Mouse (Mus musculus): ENCODE data around the gene Krtap5-1. TPM values are rescaled to one million over a fixed set of nuclear protein-coding genes. Genes with fewer than 3 reads are reported as not detected.
"Not testable (repeated sequence)": the region's sequence is repeated elsewhere in the genome, so short reads cannot be mapped to it uniquely, and the experiment has no call there.

Krtap5-1 gene
- polyA plus RNA-seq, 1 experiment from 2014 or later = not detected

GRCm38 (mm10) chr7:142285130-142285835 is 11.6 kb downstream of the Krtap5-1 start:
- peaks cover 12% of the 10 kb centered on the region for H3K4me1 ChIP-seq (ENCODE audit: control insufficient read depth, insufficient read depth, low read length)
- H3K36me3 ChIP-seq (ENCODE audit: control insufficient read depth, insufficient read depth, low read length) = no peaks in the 10 kb centered on the region
- peak overlapping the region; percentile 55 for H3K4me3 ChIP-seq (ENCODE audit: low read depth, low read length)
- WGBS (ENCODE audit: insufficient replicate concordance) = 19% methylated on average over 23 of the region's 23 CpGs
- H3K27ac ChIP-seq (ENCODE audit: low read depth, low read length) = no peak overlapping the region
- peak overlapping the region; percentile 94 for H3K4me2 ChIP-seq
- peak overlapping the region; percentile 85; the same call in 1 of the 2 replicates for H3K9ac ChIP-seq (ENCODE audit: low read depth, low read length)
- no peaks in the 10 kb centered on the region for H3K27me3 ChIP-seq (ENCODE audit: control insufficient read depth, insufficient read depth, low read length)
- peak; percentile 74; the same call in 1 of the 2 replicates for ATAC-seq (replicated peaks; ENCODE audit: insufficient number of reproducible peaks, low FRiP score, low TSS enrichment)
- H3K9me3 ChIP-seq (replicated peaks; ENCODE audit: control insufficient read depth, low read length) = no peaks in the 10 kb centered on the region

- WGBS (ENCODE audit: insufficient replicate concordance) = under 1% methylated on average over 19 of the region's 19 CpGs
- ATAC-seq (replicated peaks; ENCODE audit: insufficient number of reproducible peaks, low FRiP score, low TSS enrichment) = peak; percentile 61; the same call in 1 of the 2 replicates
- Histone ChIP-seq H3K27me3 (ENCODE audit: control insufficient read depth, insufficient read depth, low read length) (no peaks in the 10 kb centered on the region), H3K36me3 (ENCODE audit: control insufficient read depth, insufficient read depth, low read length) (no peaks in the 10 kb centered on the region), H3K9me3 (replicated peaks; ENCODE audit: control insufficient read depth, low read length) (no peaks in the 10 kb centered on the region), H3K4me3 (ENCODE audit: low read depth, low read length) (peak overlapping the region; percentile 55), H3K4me2 (peak overlapping the region; percentile 94), H3K9ac (ENCODE audit: low read depth, low read length) (peak overlapping the region; percentile 85), H3K27ac (ENCODE audit: low read depth, low read length) (peak overlapping the region; percentile 87), H3K4me1 (ENCODE audit: control insufficient read depth, insufficient read depth, low read length) (peaks cover 12% of the 10 kb centered on the region)
These were observed 12.3 kb downstream of the Krtap5-1 start for GRCm38 (mm10) chr7:142284615-142285080.

- Histone ChIP-seq H3K9me3 (replicated peaks; ENCODE audit: control insufficient read depth, low read length) (no peaks in the 10 kb centered on the region), H3K4me2 (peak overlapping the region; percentile 94), H3K4me3 (ENCODE audit: low read depth, low read length) (peak overlapping the region; percentile 55), H3K27ac (ENCODE audit: low read depth, low read length) (peak overlapping the region; percentile 87), H3K36me3 (ENCODE audit: control insufficient read depth, insufficient read depth, low read length) (no peaks in the 10 kb centered on the region), H3K4me1 (ENCODE audit: control insufficient read depth, insufficient read depth, low read length) (peaks cover 12% of the 10 kb centered on the region), H3K27me3 (ENCODE audit: control insufficient read depth, insufficient read depth, low read length) (no peaks in the 10 kb centered on the region), H3K9ac (ENCODE audit: low read depth, low read length) (peak overlapping the region; percentile 85)
- under 1% methylated on average over 38 of the region's 38 CpGs for WGBS (ENCODE audit: insufficient replicate concordance)
- ATAC-seq (replicated peaks; ENCODE audit: insufficient number of reproducible peaks, low FRiP score, low TSS enrichment) = peak; percentile 56
These were observed 12.8 kb downstream of the Krtap5-1 start for GRCm38 (mm10) chr7:142284023-142284591.

- H3K4me2 ChIP-seq = peak overlapping the region; percentile 94
- H3K4me3 ChIP-seq (ENCODE audit: low read depth, low read length) = peak overlapping the region; percentile 55
- H3K9ac ChIP-seq (ENCODE audit: low read depth, low read length) = peak overlapping the region; percentile 43; the same call in 1 of the 2 replicates
- peaks cover 12% of the 10 kb centered on the region for H3K4me1 ChIP-seq (ENCODE audit: control insufficient read depth, insufficient read depth, low read length)
- not testable (repeated sequence) for ATAC-seq (replicated peaks; ENCODE audit: insufficient number of reproducible peaks, low FRiP score, low TSS enrichment); H3K9me3 ChIP-seq (replicated peaks; ENCODE audit: control insufficient read depth, low read length); H3K36me3 ChIP-seq (ENCODE audit: control insufficient read depth, insufficient read depth, low read length); H3K27me3 ChIP-seq (ENCODE audit: control insufficient read depth, insufficient read depth, low read length); H3K27ac ChIP-seq (ENCODE audit: low read depth, low read length)
- WGBS (ENCODE audit: insufficient replicate concordance) = 6% methylated on average over 2 of the region's 2 CpGs
These were observed 14.1 kb downstream of the Krtap5-1 start for GRCm38 (mm10) chr7:142282847-142283246.

- not testable (repeated sequence) for H3K4me3 ChIP-seq (ENCODE audit: low read depth, low read length); H3K36me3 ChIP-seq (ENCODE audit: control insufficient read depth, insufficient read depth, low read length); H3K9ac ChIP-seq (ENCODE audit: low read depth, low read length); H3K4me2 ChIP-seq; H3K9me3 ChIP-seq (replicated peaks; ENCODE audit: control insufficient read depth, low read length); ATAC-seq (replicated peaks; ENCODE audit: insufficient number of reproducible peaks, low FRiP score, low TSS enrichment); H3K27ac ChIP-seq (ENCODE audit: low read depth, low read length); H3K27me3 ChIP-seq (ENCODE audit: control insufficient read depth, insufficient read depth, low read length); H3K4me1 ChIP-seq (ENCODE audit: control insufficient read depth, insufficient read depth, low read length)
- 69% methylated on average over 1 of the region's 1 CpGs for WGBS (ENCODE audit: insufficient replicate concordance)
These were observed 17.6 kb downstream of the Krtap5-1 start for GRCm38 (mm10) chr7:142279291-142279690.

GRCm38 (mm10) chr7:142278183-142278582 is 18.7 kb downstream of the Krtap5-1 start:
- not testable (repeated sequence) for H3K4me3 ChIP-seq (ENCODE audit: low read depth, low read length); H3K9ac ChIP-seq (ENCODE audit: low read depth, low read length); H3K27me3 ChIP-seq (ENCODE audit: control insufficient read depth, insufficient read depth, low read length); H3K4me1 ChIP-seq (ENCODE audit: control insufficient read depth, insufficient read depth, low read length); H3K9me3 ChIP-seq (replicated peaks; ENCODE audit: control insufficient read depth, low read length); H3K36me3 ChIP-seq (ENCODE audit: control insufficient read depth, insufficient read depth, low read length); H3K27ac ChIP-seq (ENCODE audit: low read depth, low read length); H3K4me2 ChIP-seq; ATAC-seq (replicated peaks; ENCODE audit: insufficient number of reproducible peaks, low FRiP score, low TSS enrichment)
- WGBS (ENCODE audit: insufficient replicate concordance) = 0% methylated on average over 3 of the region's 3 CpGs

GRCm38 (mm10) chr7:142274263-142274662 is 22.7 kb downstream of the Krtap5-1 start, which contains the start of gene Gm4559:
Gene Gm4559 (minus strand): TSS chr7:142274363.
- not testable (repeated sequence) for H3K36me3 ChIP-seq (ENCODE audit: control insufficient read depth, insufficient read depth, low read length); H3K4me3 ChIP-seq (ENCODE audit: low read depth, low read length); H3K4me1 ChIP-seq (ENCODE audit: control insufficient read depth, insufficient read depth, low read length); ATAC-seq (replicated peaks; ENCODE audit: insufficient number of reproducible peaks, low FRiP score, low TSS enrichment); H3K4me2 ChIP-seq; H3K9ac ChIP-seq (ENCODE audit: low read depth, low read length); H3K27ac ChIP-seq (ENCODE audit: low read depth, low read length); H3K27me3 ChIP-seq (ENCODE audit: control insufficient read depth, insufficient read depth, low read length); H3K9me3 ChIP-seq (replicated peaks; ENCODE audit: control insufficient read depth, low read length)

GRCm38 (mm10) chr7:142258254-142258653 is 38.7 kb downstream of the Krtap5-1 start, which contains the start of gene Gm2431:
Gene Gm2431 (minus strand): TSS chr7:142258354.
- H3K4me1 ChIP-seq (ENCODE audit: control insufficient read depth, insufficient read depth, low read length); ATAC-seq (replicated peaks; ENCODE audit: insufficient number of reproducible peaks, low FRiP score, low TSS enrichment); H3K9ac ChIP-seq (ENCODE audit: low read depth, low read length); H3K4me2 ChIP-seq; H3K9me3 ChIP-seq (replicated peaks; ENCODE audit: control insufficient read depth, low read length); H3K36me3 ChIP-seq (ENCODE audit: control insufficient read depth, insufficient read depth, low read length); H3K27me3 ChIP-seq (ENCODE audit: control insufficient read depth, insufficient read depth, low read length); H3K4me3 ChIP-seq (ENCODE audit: low read depth, low read length); H3K27ac ChIP-seq (ENCODE audit: low read depth, low read length): not testable (repeated sequence)
- WGBS (ENCODE audit: insufficient replicate concordance) = 39% methylated on average over 1 of the region's 1 CpGs

All from heart, embryonic 11.5 days (tissue).